ENCODE assay signal across 23 mouse cellular contexts in genomic region chr10:12552890-12553278, GRCm38 (mm10).
A peak's percentile ranks its signal among the peaks of the same experiment; 100 is the strongest.
DNase-seq lines count a peak whose midpoint lies in the region; ATAC-seq lines count a peak whose summit lies in the region.
"Had no signal": no experiment of that assay in that cellular context is flagged by ENCODE, and none has a peak within 500 bp of the region (broad histone marks: within the 10 kb centered on the region; RNA-seq: fewer than 3 reads in every experiment).

No protein-coding gene starts in this region.

- DNase-seq in hindbrain, embryonic 10.5 days (ENCODE audit: low spot score): no peak
- peak; percentile 49 for DNase-seq in neural tube, embryonic 10.5 days (ENCODE audit: extremely low spot score, low spot score)
- no peak for DNase-seq in adrenal gland, postnatal 10 days
- no peak for DNase-seq in thymus, postnatal 10 days (ENCODE audit: low spot score in 2 of 2)
- DNase-seq in right cerebral cortex, postnatal 10 days (ENCODE audit: low spot score in 2 of 2): no peak
- DNase-seq: adrenal gland, postnatal 36 days; cerebellum, adult 2 months; forebrain, postnatal 0 days; heart, adult 18-20 months; kidney, postnatal 14 days; liver; liver, postnatal 0 days; lung, postnatal 14 days; right cerebral cortex, postnatal 25 days; thymus, postnatal 36 days had no signal

- H3K9me3 ChIP-seq in hindbrain, embryonic 10.5 days: no peaks in the 10 kb centered on the region
- no peaks in the 10 kb centered on the region for H3K9me3 ChIP-seq in hindbrain, embryonic 13.5 days
- no peaks in the 10 kb centered on the region for H3K9me3 ChIP-seq in neural tube, embryonic 15.5 days (replicated peaks)
- H3K9me3 ChIP-seq in limb, embryonic 12.5 days: no peaks in the 10 kb centered on the region
- H3K9me3 ChIP-seq: heart, embryonic 15.5 days; midbrain, embryonic 13.5 days had no signal

- H3K9ac ChIP-seq in hindbrain, embryonic 13.5 days: no peak overlapping the region
- no peak overlapping the region for H3K9ac ChIP-seq in neural tube, embryonic 15.5 days (replicated peaks)
- no peak overlapping the region for H3K9ac ChIP-seq in limb, embryonic 12.5 days (replicated peaks)
- H3K9ac ChIP-seq: forebrain, postnatal 0 days; heart, embryonic 15.5 days; liver, postnatal 0 days; midbrain, embryonic 13.5 days had no signal

- no peaks in the 10 kb centered on the region for H3K36me3 ChIP-seq in hindbrain, embryonic 10.5 days
- no peaks in the 10 kb centered on the region for H3K36me3 ChIP-seq in hindbrain, embryonic 13.5 days
- no peaks in the 10 kb centered on the region for H3K36me3 ChIP-seq in neural tube, embryonic 15.5 days
- no peaks in the 10 kb centered on the region for H3K36me3 ChIP-seq in limb, embryonic 12.5 days
- H3K36me3 ChIP-seq: heart, embryonic 15.5 days; midbrain, embryonic 13.5 days had no signal

- no peaks in the 10 kb centered on the region for H3K27me3 ChIP-seq in hindbrain, embryonic 10.5 days (ENCODE audit: insufficient read depth, poor library complexity, severe bottlenecking)
- H3K27me3 ChIP-seq in hindbrain, embryonic 13.5 days: peaks cover 11% of the 10 kb centered on the region; the same call in 1 of the 2 replicates
- peaks cover 5% of the 10 kb centered on the region; the same call in 1 of the 2 replicates for H3K27me3 ChIP-seq in neural tube, embryonic 15.5 days (replicated peaks)
- no peaks in the 10 kb centered on the region for H3K27me3 ChIP-seq in limb, embryonic 12.5 days
- H3K27me3 ChIP-seq: heart, embryonic 15.5 days had no signal

- peaks cover 64% of the 10 kb centered on the region for H3K4me1 ChIP-seq in hindbrain, embryonic 10.5 days (replicated peaks)
- H3K4me1 ChIP-seq in hindbrain, embryonic 13.5 days (replicated peaks): peaks cover 33% of the 10 kb centered on the region
- H3K4me1 ChIP-seq in neural tube, embryonic 15.5 days: peaks cover 23% of the 10 kb centered on the region
- H3K4me1 ChIP-seq in limb, embryonic 12.5 days (replicated peaks): peaks cover 54% of the 10 kb centered on the region

- H3K27ac ChIP-seq in hindbrain, embryonic 10.5 days: peak overlapping the region; percentile 79
- H3K27ac ChIP-seq in hindbrain, embryonic 13.5 days: no peak overlapping the region
- H3K27ac ChIP-seq in neural tube, embryonic 15.5 days (replicated peaks): no peak overlapping the region
- peak overlapping the region; percentile 45 for H3K27ac ChIP-seq in limb, embryonic 12.5 days
- H3K27ac ChIP-seq: heart, embryonic 15.5 days; left cerebral cortex, adult 2 months; midbrain, embryonic 13.5 days had no signal

- H3K4me3 ChIP-seq in hindbrain, embryonic 10.5 days: no peak overlapping the region
- no peak overlapping the region for H3K4me3 ChIP-seq in hindbrain, embryonic 13.5 days
- H3K4me3 ChIP-seq in neural tube, embryonic 15.5 days (replicated peaks): no peak overlapping the region
- H3K4me3 ChIP-seq in limb, embryonic 12.5 days (replicated peaks): no peak overlapping the region
- H3K4me3 ChIP-seq: erythroblast, embryonic 14.5 days; heart, embryonic 15.5 days; left cerebral cortex, adult 2 months; midbrain, embryonic 13.5 days; myocyte had no signal

- ATAC-seq in hindbrain, embryonic 13.5 days (ENCODE audit: low FRiP score): no peak
- ATAC-seq in neural tube, embryonic 15.5 days (ENCODE audit: low FRiP score): no peak
- peak; percentile 29; the same call in 1 of the 2 replicates for ATAC-seq in limb, embryonic 12.5 days (ENCODE audit: insufficient number of reproducible peaks, insufficient read depth, low FRiP score, low TSS enrichment, low read depth)
- ATAC-seq: forebrain, postnatal 0 days; liver, postnatal 0 days; midbrain, embryonic 13.5 days had no signal

- WGBS in hindbrain, embryonic 10.5 days: 46% methylated on average over 5 of the region's 5 CpGs
- 42% methylated on average over 5 of the region's 5 CpGs for WGBS in hindbrain, embryonic 13.5 days
- WGBS in neural tube, embryonic 15.5 days: 22% methylated on average over 5 of the region's 5 CpGs
- 26% methylated on average over 5 of the region's 5 CpGs for WGBS in limb, embryonic 12.5 days

- H3K4me2 ChIP-seq in hindbrain, embryonic 13.5 days: no peak overlapping the region
- H3K4me2 ChIP-seq in neural tube, embryonic 15.5 days: no peak overlapping the region
- H3K4me2 ChIP-seq in limb, embryonic 12.5 days: no peak overlapping the region
- H3K4me2 ChIP-seq: heart, embryonic 15.5 days; midbrain, embryonic 13.5 days had no signal

Comparison
In these comparisons a context has a peak if more than half of its experiments do, and no peak if none do; other contexts are left out.
1. H3K27ac ChIP-seq: peak in hindbrain, embryonic 10.5 days (single experiment) and limb, embryonic 12.5 days (single experiment); none in hindbrain, embryonic 13.5 days (single experiment) and neural tube, embryonic 15.5 days (single experiment).